Mouse (Mus musculus) right cerebral cortex, postnatal 25 days (tissue): ENCODE measurements at regions not wholly inside any gene's neighbourhood (a gene's known extent, or its start where the extent isn't known, plus 50 kb on each side); places are given as distances from the start of the nearest gene placed in this dataset.

Experiments
- DNase-seq: peaks from one replicate; pipeline ENCODE4 v3.0.0; 2022

DNA sequence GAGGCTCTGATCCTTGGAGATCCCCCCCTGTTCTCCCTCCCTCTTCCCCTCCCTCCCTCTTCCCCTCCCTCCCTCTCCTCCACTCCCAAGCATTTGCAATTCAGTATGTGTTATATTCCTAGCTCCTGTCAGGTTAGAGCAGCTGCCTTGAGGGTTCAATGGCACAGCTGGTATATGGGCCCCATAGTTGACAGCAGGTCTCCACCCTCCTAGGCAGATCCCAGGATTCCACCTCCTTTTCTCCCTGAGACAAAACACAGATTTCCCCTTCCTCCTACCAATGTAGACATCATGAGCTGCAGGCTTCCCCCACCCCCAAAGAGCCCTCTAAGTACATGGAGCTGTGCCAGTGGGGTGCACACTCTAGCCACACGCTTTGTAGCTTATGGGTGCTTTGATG is 137.8 kb downstream of the Unc5cl start:
- no peak for DNase-seq

DNA sequence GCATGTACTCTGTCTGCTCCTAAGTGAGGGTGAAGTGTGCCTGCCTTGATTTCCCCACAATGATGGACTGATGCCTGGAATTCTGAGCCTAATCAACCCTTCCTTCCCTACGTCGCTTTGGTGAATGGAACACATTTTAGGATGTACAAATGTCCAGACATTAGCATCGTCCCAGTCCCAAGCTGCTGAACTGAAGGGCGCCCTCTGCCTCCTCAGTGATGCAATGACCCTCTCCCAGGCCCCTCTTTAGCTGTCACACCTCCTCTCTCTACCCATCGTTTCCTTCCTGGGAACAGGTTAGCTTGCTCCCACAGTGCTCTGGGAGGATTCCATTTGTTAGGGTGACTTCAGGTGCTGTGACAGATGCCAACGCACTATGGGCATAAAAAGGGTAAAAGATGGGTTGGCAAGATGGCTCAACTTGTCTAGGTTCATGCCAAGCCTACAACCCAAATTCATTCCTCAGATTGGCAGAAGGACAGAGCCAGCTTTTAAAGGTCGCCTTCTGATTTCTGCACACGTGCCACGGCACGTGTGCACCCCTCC is 140.8 kb downstream of the Unc5cl start:
- no peak for DNase-seq

DNA sequence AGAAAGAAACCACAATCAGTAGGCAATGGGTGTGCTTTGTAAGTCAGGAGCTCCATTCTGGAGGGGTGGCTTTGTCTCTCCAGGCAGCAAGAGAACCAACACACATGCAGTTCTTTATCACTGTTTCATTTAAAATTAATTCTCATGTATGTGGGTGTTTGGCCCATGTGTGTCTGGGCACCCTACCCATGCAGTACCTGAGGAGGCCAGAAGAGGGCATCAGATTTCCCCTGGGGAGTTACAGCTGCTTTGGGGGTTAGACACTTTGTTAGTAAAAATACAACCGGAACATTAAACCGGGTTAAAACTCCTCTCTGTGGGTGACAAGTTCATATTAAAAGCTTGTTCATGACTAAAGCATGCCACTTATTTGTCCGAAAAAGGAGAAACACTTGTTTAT is 141.7 kb downstream of the Unc5cl start:
- DNase-seq, result no peak

DNA sequence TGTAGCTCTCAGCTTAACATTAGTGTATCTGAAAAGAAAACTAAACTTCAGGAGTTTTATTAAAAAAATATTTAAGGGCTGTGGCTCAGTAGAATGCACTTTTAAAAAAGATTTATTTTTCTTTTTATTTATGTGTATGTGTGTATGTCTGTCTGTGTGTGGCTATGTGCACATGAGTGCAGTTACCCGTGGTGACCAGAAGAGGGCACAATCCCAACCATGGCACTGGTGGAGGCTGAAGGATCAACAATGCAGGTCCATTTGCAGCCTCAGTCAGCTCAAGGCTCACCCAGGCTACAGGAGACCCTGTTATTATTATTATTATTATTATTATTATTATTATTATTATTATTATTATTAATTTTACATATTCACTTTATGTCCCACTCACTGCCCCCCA is 142.6 kb downstream of the Unc5cl start:
- no peak for DNase-seq

DNA sequence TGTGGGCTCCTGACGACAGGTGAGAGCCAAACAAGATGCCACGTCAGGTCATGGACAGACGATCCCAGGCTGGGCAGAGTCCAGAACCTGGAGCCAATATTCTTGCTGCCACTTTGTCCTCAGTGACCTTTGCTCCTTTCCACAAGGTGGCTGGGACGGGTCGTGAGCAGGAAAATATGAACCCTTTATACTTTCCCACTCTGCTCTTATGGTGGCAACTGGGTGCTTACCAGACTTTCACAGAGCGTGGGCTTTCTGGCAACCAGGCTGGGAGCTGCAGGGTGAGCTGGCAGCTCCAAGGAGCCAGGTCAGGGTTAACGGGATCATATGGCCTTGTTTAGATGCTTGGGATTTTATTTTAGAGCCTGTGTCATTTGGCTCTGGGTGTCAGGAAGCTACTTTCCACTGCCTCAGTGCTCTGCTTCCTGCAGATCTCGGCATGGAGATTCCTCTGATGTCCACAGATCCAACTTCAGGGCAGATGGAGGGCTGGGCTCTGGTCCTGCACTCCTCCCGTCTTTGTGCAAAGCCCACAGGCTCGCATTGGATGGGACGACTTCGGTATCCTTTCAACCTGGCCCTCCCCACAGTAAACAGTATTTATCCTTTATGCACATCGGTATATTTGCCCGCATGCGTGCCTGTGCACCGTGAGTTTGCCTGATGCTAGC is 143.9 kb downstream of the Unc5cl start:
- no peak for DNase-seq

DNA sequence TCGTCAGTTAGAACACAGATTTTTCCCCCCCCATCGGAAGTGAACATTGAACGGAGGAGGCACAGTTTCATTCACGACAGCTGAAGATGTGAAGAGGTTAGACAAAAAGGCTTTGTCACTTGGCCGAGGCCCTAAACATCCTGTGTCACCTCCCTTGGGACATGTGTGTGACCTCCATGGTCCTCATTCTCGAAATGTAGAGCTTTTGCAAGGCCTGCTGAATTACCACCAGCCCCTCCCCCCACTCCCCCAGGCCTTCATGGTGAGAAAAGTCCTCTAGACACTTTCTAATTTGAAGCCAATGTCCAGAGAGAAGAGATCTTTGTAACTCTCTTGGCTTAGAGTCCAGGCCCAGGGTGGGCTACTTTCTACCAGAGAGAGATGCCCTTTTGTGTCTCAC is 145.5 kb downstream of the Unc5cl start:
- no peak for DNase-seq

DNA sequence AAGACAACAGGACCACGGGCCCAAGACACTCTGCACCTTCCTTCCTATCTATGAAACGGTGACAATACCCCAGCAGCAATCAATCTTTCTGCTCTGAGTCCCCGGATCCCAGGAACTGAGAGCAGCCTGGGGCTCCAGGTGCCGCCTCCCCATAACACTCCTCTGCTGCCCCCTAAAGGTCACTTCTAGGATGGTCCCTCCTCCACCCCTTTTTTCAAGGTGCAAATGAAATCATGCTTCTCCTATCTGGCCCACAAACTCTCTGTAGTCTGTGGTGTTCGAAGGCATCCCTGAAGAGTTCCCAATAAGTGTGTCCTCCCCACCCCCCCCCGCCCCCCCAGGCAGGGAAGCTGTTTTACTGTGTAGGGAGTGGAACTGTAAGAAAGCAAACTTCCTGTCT is 147.9 kb downstream of the Unc5cl start:
- DNase-seq, result peak; percentile 40

DNA sequence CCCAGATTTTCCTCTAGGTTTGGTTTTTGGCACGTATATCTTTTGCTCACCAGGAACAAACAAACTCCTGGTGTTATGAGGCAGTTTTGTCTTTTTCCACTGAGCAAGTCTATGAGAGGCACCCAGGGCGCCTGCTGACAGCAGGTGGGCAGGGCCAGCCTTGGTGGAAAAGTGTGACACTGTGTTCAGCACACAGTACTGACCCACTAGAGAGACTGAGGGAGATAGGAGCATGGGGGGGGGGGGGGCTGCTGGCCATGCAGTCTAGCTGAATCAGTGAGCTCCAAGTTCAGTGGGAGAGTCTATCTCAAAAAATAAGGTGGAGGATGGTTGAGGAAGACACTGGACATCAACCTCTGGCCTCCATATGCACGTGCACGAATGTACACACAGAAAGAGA is 152.1 kb downstream of the Unc5cl start:
- DNase-seq, result no peak

DNA sequence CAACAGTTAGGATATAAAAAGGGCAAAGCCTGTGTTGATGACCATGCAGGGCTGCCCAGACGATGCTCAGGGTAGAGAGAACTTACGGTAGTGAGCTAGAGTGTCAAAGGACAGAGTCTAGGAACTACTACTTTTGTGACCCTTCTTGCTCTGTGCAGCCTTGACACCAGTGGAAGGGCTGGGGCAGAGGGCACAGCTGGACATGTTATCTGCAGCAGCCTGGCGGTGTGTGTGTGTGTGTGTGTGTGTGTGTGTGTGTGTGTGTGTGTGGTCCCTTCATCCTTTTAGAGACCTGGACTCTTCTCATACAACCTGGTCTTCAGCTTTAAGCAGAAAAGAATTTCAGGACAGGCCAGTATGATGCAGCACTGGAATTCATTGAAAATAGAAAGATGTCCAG is 153.6 kb downstream of the Unc5cl start:
- DNase-seq, result no peak

DNA sequence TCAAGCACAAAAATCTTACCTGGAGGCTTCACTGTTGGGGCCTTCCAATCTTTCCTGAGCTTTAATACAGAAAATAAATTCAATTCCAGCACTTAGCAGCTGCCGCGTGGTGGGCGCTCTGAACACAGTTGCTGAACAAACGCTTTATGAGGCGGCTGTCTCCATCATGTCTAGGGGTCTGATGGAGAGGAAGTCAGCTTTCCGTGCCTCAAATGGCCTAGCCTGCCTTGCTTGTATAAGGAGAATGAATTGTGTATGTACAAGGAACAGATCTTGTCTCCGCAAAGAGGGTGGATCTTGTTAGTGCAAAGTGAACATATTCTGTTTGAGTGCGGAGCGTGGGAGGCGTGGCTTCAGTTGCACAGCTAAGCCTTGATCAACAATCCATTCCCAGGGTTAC is 155.4 kb downstream of the Unc5cl start:
- DNase-seq, result no peak

DNA sequence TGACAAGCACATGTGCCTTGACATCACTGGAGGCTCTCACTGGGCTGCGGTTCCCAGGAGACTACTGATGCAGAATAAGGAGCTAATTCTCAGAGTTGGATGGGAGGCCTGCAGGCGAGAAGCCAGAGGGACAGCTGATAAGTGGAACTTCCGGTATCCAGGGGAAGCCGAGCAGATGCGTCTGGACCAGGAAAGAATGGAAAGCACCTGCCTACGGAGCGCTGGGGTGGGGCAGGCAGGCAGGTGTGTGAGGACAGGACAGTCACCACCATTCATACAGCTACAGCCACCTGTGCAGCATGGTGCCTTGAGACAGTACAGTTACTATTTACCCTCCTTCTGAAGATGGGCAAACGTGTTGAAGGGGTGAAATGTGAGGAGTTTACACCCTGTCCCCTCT is 156.1 kb downstream of the Unc5cl start:
- DNase-seq, result no peak

DNA sequence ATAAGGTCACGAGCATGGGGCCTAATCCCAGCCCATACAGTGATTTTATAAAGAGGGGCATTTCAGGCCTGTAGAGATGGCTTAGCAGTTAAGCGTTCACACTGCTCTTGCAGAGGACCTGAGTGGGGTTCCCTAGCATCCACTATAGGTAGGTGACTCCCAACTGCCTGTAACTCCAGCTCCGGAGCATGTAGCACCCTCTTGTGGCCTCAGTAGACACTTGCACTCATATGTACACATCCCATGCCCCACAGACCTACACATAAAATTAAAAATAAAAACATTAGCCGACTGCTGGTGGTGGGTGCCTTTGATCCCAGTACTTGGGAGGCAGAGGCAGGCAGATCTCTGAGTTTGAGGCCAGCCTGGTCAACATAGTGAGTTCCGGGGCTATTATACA is 158.8 kb downstream of the Unc5cl start:
- no peak for DNase-seq

DNA sequence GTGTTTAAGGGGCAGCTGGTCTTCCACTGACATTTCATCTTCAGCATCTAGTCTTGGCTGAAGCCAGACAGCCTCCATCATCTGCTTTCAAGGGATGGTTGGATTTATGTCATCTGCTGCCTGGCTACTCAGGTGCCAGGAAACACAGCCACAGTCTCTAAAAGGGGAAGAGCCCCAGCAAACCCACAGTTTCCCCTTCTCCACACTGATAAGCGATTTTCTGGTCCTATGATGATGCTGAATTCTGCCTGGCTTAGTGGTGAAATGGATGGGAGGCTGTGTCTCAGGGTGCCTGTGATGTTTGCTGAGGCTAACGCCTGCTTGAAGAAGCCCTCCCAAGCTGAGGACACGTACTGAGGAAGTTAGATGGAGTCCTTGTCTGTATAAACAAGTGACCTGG is 160.5 kb downstream of the Unc5cl start:
- DNase-seq, result no peak

DNA sequence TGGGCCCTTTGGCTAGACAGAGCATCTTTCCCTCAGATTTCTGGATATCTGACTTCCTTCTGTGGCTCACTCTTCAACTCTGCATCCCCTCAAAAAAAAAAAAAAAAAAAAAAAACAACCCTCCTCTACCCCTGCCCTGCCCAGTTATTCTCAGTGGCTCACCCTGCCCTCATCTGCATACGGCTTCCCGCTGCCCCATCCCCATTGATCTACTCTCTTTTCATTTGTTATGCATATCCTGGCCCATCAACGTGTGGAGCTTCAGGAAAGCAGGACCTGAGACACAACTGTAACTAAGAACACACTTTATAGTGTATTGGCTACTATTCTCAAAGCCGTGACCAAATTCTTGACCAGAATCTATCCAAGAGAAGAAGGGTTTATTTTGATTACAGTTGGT is 161.5 kb downstream of the Unc5cl start:
- no peak for DNase-seq

DNA sequence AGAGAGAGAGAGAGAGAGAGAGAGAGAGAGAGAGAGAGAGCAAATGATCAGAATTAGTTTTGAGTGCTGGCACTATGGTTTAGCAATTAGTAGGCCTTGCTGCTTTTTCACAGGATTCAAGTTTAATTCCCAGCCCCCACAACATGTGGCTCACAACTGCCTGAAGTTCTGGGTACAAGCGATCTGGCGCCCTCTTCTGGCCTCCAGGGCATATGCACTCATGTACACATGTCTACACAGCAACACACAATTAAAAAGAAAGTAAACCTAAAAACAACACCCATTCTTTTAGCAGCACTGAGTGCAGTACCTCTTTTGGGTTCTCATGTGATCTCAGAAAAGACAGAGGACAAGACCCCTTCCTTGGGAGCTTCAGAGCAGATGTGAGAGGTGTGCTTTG is 166.2 kb downstream of the Unc5cl start:
- no peak for DNase-seq

DNA sequence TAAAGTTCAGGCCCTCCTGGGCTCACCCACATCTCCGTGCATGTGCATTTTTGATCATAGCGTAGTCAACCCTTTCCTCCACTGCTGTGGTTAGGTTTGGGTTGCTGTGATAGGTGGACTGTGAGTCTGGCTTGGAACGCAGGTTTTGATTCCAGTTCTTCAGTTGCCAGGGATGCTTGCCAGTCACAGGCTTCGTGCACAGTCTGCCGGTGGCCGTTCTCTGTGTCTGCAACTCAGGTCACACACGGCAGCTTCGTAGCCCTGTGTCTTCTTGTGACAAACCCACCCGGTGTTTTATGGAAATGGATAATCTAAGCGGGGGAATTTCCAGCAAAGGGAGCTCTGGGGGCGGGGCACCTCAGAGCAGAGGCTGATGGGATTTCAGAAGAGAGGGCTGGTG is 167.0 kb downstream of the Unc5cl start:
- DNase-seq, result no peak

DNA sequence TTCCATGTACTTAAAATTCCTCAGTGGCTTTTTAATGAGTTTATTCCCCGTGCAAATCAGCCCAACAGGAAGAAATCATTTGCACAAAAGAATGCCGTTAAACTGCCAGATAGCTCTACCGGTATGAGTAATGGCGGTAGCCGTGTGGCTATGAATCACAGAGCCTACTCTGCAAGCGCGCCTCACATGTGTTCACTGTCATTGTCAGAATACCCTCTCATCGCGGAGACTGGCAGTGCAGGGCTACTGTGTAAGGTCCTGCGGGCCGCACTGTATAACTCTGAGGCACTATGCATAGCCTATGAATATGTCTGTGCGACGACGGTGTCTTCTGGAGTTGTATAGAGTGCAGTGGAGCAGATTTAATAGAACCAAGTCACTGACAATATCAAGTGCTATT is 170.2 kb downstream of the Unc5cl start:
- no peak for DNase-seq

DNA sequence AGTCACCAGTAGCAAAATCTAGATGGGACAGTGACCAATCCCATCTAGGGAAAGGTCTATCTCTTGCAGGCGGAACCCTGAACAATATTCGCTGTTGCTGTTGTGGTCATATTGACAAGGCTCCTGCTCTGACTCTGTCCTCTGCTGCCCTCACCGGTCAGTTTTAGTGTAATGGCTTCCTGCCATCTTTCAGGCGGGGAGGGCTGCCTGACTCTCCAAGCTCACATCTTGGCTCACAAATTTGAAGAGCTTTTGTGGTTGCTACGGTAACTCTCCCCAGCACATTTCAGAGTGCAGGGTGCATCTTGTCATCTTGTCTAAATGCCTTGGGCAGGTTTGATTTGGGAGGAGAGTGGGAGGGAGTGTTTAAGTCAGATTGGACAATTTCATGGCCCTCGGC is 171.3 kb downstream of the Unc5cl start:
- peak; percentile 18 for DNase-seq

DNA sequence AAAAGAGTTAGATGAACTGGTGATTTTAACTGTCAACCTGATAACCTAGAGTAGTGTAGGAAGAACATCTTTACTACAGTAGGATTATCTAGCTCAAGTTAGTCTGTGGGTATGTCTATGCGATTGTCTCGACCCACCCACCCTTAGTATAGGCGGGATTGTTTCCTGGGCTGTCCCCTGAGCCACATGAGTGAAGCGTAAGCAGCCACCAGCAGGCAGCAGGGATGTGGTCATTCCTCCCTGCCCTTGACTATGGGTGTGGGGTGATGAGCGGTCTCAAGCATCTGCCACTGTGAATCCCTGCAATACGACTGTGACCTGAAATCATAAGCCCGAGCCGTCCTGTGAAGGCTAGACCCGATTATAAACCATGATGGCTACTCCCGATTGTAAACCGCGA is 184.9 kb downstream of the Unc5cl start:
- no peak for DNase-seq

DNA sequence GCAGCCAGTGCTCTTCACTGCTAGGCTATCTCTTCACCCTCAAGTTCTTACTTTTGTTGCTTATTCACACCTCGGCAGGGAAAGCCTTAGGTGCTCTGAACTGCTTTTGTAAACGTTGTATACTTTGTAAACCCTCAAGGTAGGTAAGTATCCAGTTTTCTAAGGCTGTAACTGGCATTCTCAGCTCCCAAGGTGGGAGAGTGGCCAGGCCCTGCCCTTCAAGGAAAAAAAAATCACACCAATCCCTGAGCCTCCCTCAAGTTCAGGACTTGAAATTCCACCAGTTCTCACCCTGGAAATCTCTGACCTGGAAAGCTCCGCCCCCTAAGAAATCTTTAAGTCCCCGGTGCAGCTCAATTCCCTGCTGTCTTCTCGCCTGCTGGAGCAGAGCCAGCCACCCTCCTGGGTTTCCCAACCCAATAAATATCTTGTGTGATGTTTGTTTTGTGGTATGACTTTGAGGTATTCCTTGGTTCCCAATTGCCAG is 188.9 kb downstream of the Unc5cl start:
- DNase-seq, result no peak

DNA sequence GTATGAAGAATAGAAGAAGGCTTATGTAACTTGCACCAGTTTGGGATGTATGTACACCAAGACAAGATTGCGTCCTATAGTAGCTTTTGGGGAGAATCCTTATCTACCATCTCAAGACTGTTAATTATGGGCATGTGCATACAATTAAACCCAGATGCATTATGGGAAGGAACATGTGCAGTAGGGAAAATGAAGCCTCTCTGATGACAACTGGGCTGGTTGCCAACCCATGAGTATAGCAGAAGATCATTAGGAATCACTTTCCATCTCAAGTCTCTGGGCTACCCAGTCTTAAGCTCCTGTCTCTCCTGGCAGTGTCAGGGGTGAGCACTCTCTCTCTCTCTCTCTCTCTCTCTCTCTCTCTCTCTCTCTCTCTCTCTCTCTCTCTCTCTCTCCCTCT is 190.4 kb downstream of the Unc5cl start:
- no peak for DNase-seq

DNA sequence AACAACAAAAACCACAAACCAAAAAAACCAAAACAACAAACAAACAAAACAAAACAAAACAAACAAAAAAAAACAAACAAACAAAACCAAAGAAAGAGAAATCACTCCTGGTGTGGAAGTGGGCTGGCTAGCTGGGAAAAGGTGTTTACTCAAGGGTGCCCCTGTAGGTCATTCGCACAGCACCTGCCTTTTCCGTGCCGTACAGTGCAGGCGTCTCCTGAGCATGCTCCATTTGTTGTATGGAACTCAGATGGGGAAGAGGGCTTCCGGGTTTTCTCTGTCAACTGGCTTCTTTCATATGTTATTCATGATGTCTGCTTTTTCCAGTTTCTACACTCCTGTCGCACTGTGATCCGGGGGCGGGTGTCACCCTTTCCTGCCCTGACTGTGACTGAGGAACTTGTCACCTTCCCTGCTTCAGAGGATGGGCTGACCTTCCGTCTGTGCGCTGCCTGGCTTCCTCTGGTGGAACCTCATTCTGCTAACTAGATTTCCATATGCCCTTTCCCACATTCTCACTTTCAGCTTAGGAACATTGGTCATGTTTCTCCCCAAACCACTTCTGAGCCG is 192.0 kb downstream of the Unc5cl start:
- no peak for DNase-seq

DNA sequence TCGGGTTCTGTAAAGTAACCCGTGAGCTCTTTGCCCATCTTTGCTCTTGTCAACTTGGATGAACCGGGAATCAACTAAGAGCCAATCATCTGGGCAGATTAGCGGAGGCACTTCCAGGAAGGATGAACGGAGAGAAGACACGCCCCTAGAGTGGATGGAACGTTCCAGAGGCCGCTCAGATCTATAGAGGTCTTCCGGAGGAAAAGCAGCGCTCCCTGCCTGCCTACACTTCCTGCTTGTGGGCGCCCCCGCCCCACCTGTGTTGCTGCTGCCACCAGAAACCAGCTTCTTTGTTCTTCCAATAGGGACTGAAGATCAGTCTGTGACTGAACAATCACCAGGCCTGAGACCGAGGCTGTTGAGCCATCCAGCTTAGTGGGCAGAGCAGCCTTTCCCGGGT is 192.7 kb downstream of the Unc5cl start:
- DNase-seq, result no peak

DNA sequence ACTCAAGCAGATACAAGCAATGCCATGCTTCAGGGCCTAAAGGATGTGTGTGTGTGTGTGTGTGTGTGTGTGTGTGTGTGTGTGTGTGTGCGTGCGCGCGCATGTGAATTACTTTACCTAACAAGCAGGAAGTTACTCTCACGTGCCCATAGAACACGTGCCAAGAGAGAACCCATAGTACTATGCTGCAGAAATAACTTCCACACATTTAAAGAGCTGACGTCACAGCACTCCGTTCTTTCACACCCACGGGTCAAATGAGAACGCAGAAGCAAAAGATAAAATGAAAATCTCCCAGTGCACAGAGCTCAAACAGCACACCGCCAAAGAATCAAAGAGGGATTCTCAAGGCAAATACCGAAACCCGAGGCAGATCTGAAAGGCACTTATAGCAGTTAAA is 195.9 kb downstream of the Unc5cl start:
- DNase-seq, result no peak

DNA sequence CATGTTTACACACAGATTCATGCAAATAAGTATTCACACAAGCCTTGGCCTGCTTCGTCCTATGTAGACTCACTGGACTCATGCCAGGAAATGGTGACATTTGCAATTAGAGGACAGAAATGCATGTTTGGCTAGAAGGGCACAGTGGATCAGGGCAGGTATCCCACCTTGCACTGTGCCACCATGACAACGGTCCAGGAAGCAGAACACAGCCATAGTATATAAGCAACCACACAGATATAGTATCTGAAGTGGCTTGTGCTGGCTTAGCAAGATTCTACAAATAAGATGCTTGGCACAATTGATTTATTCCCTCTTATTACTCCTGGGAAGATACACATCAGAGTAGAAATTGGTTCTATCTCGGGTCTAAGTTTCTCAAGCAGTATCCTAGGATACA is 218.0 kb downstream of the Unc5cl start:
- no peak for DNase-seq
